In genomic region chr1:181370370-181370769, GRCm38 (mm10) we compare ENCODE assay signal across 21 mouse cellular contexts. TPM values are rescaled to one million over a fixed set of nuclear protein-coding genes. Genes with fewer than 3 reads are reported as not detected.
DNase-seq lines count a peak whose midpoint lies in the region; ATAC-seq lines count a peak whose summit lies in the region.
"Had no signal": no experiment of that assay in that cellular context is flagged by ENCODE, and none has a peak within 500 bp of the region (broad histone marks: within the 10 kb centered on the region; RNA-seq: fewer than 3 reads in every experiment).

No protein-coding gene starts in this region.

- no peak for DNase-seq in forebrain, embryonic 10.5 days (ENCODE audit: extremely low spot score, low spot score)
- DNase-seq in layer of hippocampus, adult 11-12 months (ENCODE audit: low spot score) = peak; percentile 54
- no peak for DNase-seq in layer of hippocampus, postnatal 25 days (ENCODE audit: extremely low spot score in 1 of 2, low spot score in 1 of 2)
- peak; percentile 65 to 77 for DNase-seq in right cerebral cortex, postnatal 10 days (ENCODE audit: low spot score in 2 of 2)
- DNase-seq in right cerebral cortex, postnatal 14 days = no peak
- no peak for DNase-seq in retina, postnatal 1 day
- DNase-seq: B cell, adult 2 months; cerebellum, adult 11 months; cerebellum, postnatal 36 days; kidney, adult 9 months; kidney, postnatal 4 days; liver, embryonic 13.5 days; lung, postnatal 14 days; right cerebral cortex, adult 18-20 months had no signal

- H3K4me1 ChIP-seq in forebrain, embryonic 15.5 days = peaks cover 37% of the 10 kb centered on the region
- H3K4me1 ChIP-seq in forebrain, embryonic 10.5 days = peaks cover 26% of the 10 kb centered on the region
- H3K4me1 ChIP-seq in stomach, embryonic 15.5 days = no peaks in the 10 kb centered on the region

- peak overlapping the region; percentile 71 for H3K27ac ChIP-seq in forebrain, embryonic 15.5 days (replicated peaks)
- no peak overlapping the region for H3K27ac ChIP-seq in forebrain, embryonic 10.5 days
- H3K27ac ChIP-seq in stomach, embryonic 15.5 days = no peak overlapping the region
- H3K27ac ChIP-seq: liver, embryonic 13.5 days; midbrain, embryonic 13.5 days had no signal

- no peaks in the 10 kb centered on the region for H3K27me3 ChIP-seq in forebrain, embryonic 15.5 days
- no peaks in the 10 kb centered on the region for H3K27me3 ChIP-seq in forebrain, embryonic 10.5 days (ENCODE audit: poor library complexity, severe bottlenecking)
- H3K27me3 ChIP-seq in stomach, embryonic 15.5 days (replicated peaks) = no peaks in the 10 kb centered on the region
- H3K27me3 ChIP-seq: midbrain, embryonic 13.5 days had no signal

- peak; percentile 56 for ATAC-seq in forebrain, embryonic 15.5 days (replicated peaks)
- peak; percentile 42; the same call in 1 of the 2 replicates for ATAC-seq in stomach, embryonic 15.5 days (ENCODE audit: insufficient read depth, low FRiP score, low read depth)
- ATAC-seq: hindbrain, embryonic 16.5 days; midbrain, embryonic 13.5 days; Patski had no signal

- no peaks in the 10 kb centered on the region for H3K36me3 ChIP-seq in forebrain, embryonic 15.5 days
- H3K36me3 ChIP-seq in forebrain, embryonic 10.5 days (replicated peaks) = no peaks in the 10 kb centered on the region
- no peaks in the 10 kb centered on the region for H3K36me3 ChIP-seq in stomach, embryonic 15.5 days
- H3K36me3 ChIP-seq: liver, embryonic 13.5 days; midbrain, embryonic 13.5 days had no signal

- WGBS in forebrain, embryonic 15.5 days = 55% methylated on average over 3 of the region's 3 CpGs
- 81% methylated on average over 3 of the region's 3 CpGs for WGBS in forebrain, embryonic 10.5 days
- WGBS in stomach, embryonic 15.5 days = 48% methylated on average over 3 of the region's 3 CpGs

- H3K9me3 ChIP-seq in forebrain, embryonic 15.5 days = no peaks in the 10 kb centered on the region
- no peaks in the 10 kb centered on the region for H3K9me3 ChIP-seq in forebrain, embryonic 10.5 days
- H3K9me3 ChIP-seq in stomach, embryonic 15.5 days = no peaks in the 10 kb centered on the region
- H3K9me3 ChIP-seq: liver, embryonic 13.5 days; midbrain, embryonic 13.5 days had no signal

- H3K9ac ChIP-seq in forebrain, embryonic 15.5 days (replicated peaks) = no peak overlapping the region
- no peak overlapping the region for H3K9ac ChIP-seq in stomach, embryonic 15.5 days
- H3K9ac ChIP-seq: liver, embryonic 13.5 days; midbrain, embryonic 13.5 days had no signal

- H3K4me3 ChIP-seq in forebrain, embryonic 15.5 days = no peak overlapping the region
- no peak overlapping the region for H3K4me3 ChIP-seq in forebrain, embryonic 10.5 days
- H3K4me3 ChIP-seq in stomach, embryonic 15.5 days (replicated peaks) = no peak overlapping the region
- H3K4me3 ChIP-seq: liver, embryonic 13.5 days; midbrain, embryonic 13.5 days; myocyte had no signal

- no peak overlapping the region for H3K4me2 ChIP-seq in forebrain, embryonic 15.5 days (replicated peaks)
- H3K4me2 ChIP-seq in stomach, embryonic 15.5 days = no peak overlapping the region
- H3K4me2 ChIP-seq: liver, embryonic 13.5 days; midbrain, embryonic 13.5 days had no signal

RNA-seq across cellular contexts. Expression of gene Cnih3, which starts 17.9 kb away (rescaled TPM):
- polyA plus RNA-seq in forebrain, embryonic 15.5 days (2015; fragmentation: Nextera tagmentation; extraction: Ambion mirVana) = 39.4 and 42.7 TPM in 2 replicates
- polyA plus RNA-seq in forebrain, embryonic 10.5 days (2016; fragmentation: Nextera tagmentation; extraction: Ambion mirVana) = 0.95 and 1.3 TPM in 2 replicates
- total RNA-seq in layer of hippocampus, postnatal 25 days (2021) = 10 to 100 TPM; 64.2 to 66.6 TPM
- polyA plus RNA-seq in stomach, embryonic 15.5 days (2015; fragmentation: Nextera tagmentation; extraction: Ambion mirVana) = 0.35 and 0.52 TPM in 2 replicates
- polyA plus RNA-seq: heart, postnatal 0 days; liver, embryonic 13.5 days had no signal

Comparison
In these comparisons a context has a peak if more than half of its experiments do, and no peak if none do; other contexts are left out.
1. DNase-seq: peak in layer of hippocampus, adult 11-12 months (single experiment) and right cerebral cortex, postnatal 10 days (2 of 2); none in forebrain, embryonic 10.5 days (single experiment), layer of hippocampus, postnatal 25 days (0 of 2), right cerebral cortex, postnatal 14 days (single experiment) and retina, postnatal 1 day (single experiment).
2. RNA of gene Cnih3, which starts 17.9 kb away (polyA plus RNA-seq): 39.4 to 42.7 TPM in forebrain, embryonic 15.5 days; 0.95 to 1.3 TPM in forebrain, embryonic 10.5 days and 0.35 to 0.52 TPM in stomach, embryonic 15.5 days; every median in the first group is over 10 times any median in the second.